Mouse (Mus musculus) CH12.LX (cell line): Measurements from ENCODE around the gene Tatdn2. TPM values are rescaled to one million over a fixed set of nuclear protein-coding genes. Genes with fewer than 3 reads are reported as not detected.

ENCODE experiments used
- DNase-seq: peaks from one replicate; pipeline ENCODE4 v3.0.0-alpha.2; 2013; ENCODE audit errors: extremely low read depth
- H3K27ac ChIP-seq: 2 replicates; pipeline ENCODE4 v1.5.1; 2012; ENCODE audit warnings: low read depth, mild to moderate bottlenecking, control low read depth, moderate library complexity; ENCODE audit not compliant: insufficient read depth
- H3K27me3 ChIP-seq: replicated peaks from 2 replicates; pipeline ENCODE3; 2012; ENCODE audit warnings: inconsistent platforms
- H3K36me3 ChIP-seq, 2 experiments: replicated peaks in 1 of 2; 2 replicates each; pipeline versions ENCODE3 to v1.6.1; 2012; ENCODE audit warnings: inconsistent platforms in 1 of 2, low read length in 1 of 2, mild to moderate bottlenecking in 1 of 2, mixed read lengths in 1 of 2, moderate library complexity in 1 of 2; ENCODE audit not compliant: control insufficient read depth in 1 of 2, insufficient read depth in 1 of 2
- H3K4me1 ChIP-seq, 2 experiments: 2 replicates each; pipeline ENCODE4 v1.6.1; 2012; ENCODE audit warnings: inconsistent platforms in 1 of 2, moderate library complexity in 1 of 2; ENCODE audit not compliant: insufficient read depth in 2 of 2, control insufficient read depth in 1 of 2
- H3K4me2 ChIP-seq: 2 replicates; pipeline ENCODE4 v1.6.1; 2012; ENCODE audit warnings: low read depth, mild to moderate bottlenecking, control low read depth; ENCODE audit not compliant: poor library complexity, insufficient read depth, severe bottlenecking
- H3K4me3 ChIP-seq, 3 experiments: fragments of 150-350 bp in 1 of 3; sonication (generic) in 1 of 3; replicated peaks in 1 of 3; 2 replicates each; pipeline versions ENCODE3 to v1.5.1; 2011 to 2012; ENCODE audit warnings: low read depth in 2 of 3, low read length in 2 of 3, mild to moderate bottlenecking in 2 of 3, moderate library complexity in 2 of 3, control low read depth in 1 of 3, improper control_type of control experiment in 1 of 3, inconsistent platforms in 1 of 3, mixed read lengths in 1 of 3; ENCODE audit not compliant: poor library complexity in 1 of 3
- H3K79me2 ChIP-seq: replicated peaks from 2 replicates; pipeline ENCODE4 v1.6.1; 2012; ENCODE audit warnings: mild to moderate bottlenecking, moderate library complexity; ENCODE audit not compliant: control insufficient read depth, poor library complexity, insufficient read depth, severe bottlenecking; ENCODE audit errors: extremely low read depth
- H3K9ac ChIP-seq: 2 replicates; pipeline ENCODE4 v1.6.1; 2012; ENCODE audit warnings: low read depth, mild to moderate bottlenecking, control low read depth, moderate library complexity; ENCODE audit not compliant: insufficient read depth
- H3K9me3 ChIP-seq: replicated peaks from 2 replicates; pipeline ENCODE3; 2012; ENCODE audit warnings: low read length, inconsistent platforms, mixed read lengths
- BHLHE40 ChIP-seq: IDR thresholded peaks from 2 replicates; pipeline ENCODE4 v1.6.1; 2011; ENCODE audit warnings: mild to moderate bottlenecking, low read depth, low read length, improper control_type of control experiment
- CHD1 ChIP-seq: IDR thresholded peaks from 2 replicates; pipeline ENCODE4 v1.6.1; 2012; ENCODE audit warnings: low read depth, low read length, improper control_type of control experiment, inconsistent platforms
- CHD2 ChIP-seq: IDR thresholded peaks from 2 replicates; pipeline ENCODE4 v1.6.1; 2011; ENCODE audit warnings: low read length, improper control_type of control experiment
- CTCF ChIP-seq, 2 experiments: IDR thresholded peaks in 1 of 2; conservative IDR thresholded peaks in 1 of 2; 2 replicates each; pipeline ENCODE4 v1.5.1; 2011 to 2012; ENCODE audit warnings: low read depth in 2 of 2, low read length in 2 of 2, improper control_type of control experiment in 1 of 2, inconsistent platforms in 1 of 2, mild to moderate bottlenecking in 1 of 2, moderate library complexity in 1 of 2
- EP300 ChIP-seq: IDR thresholded peaks from 2 replicates; pipeline ENCODE4 v1.6.1; 2011; ENCODE audit warnings: low read length, improper control_type of control experiment
- ETS1 ChIP-seq: conservative IDR thresholded peaks from 2 replicates; pipeline ENCODE4 v1.6.1; 2012; ENCODE audit warnings: low read depth, mild to moderate bottlenecking, inconsistent platforms, low read length, improper control_type of control experiment, moderate library complexity
- HCFC1 ChIP-seq: IDR thresholded peaks from 2 replicates; pipeline ENCODE4 v1.6.1; 2012; ENCODE audit warnings: low read depth, mild to moderate bottlenecking, inconsistent platforms, low read length, improper control_type of control experiment
- JUN ChIP-seq: IDR thresholded peaks from 2 replicates; pipeline ENCODE4 v1.6.1; 2011; ENCODE audit warnings: low read depth, mild to moderate bottlenecking, low read length, improper control_type of control experiment, moderate library complexity; ENCODE audit not compliant: insufficient read depth
- MAFK ChIP-seq: IDR thresholded peaks from 2 replicates; pipeline ENCODE4 v1.6.1; 2011; ENCODE audit warnings: low read length, improper control_type of control experiment; ENCODE audit not compliant: insufficient replicate concordance
- MYC ChIP-seq: IDR thresholded peaks from 2 replicates; pipeline ENCODE4 v1.6.1; 2011; ENCODE audit warnings: low read depth, mild to moderate bottlenecking, improper control_type of control experiment, low read length
- NRF1 ChIP-seq: IDR thresholded peaks from 2 replicates; pipeline ENCODE4 v1.6.1; 2014; ENCODE audit warnings: low read depth, mild to moderate bottlenecking, inconsistent platforms, low read length, improper control_type of control experiment, moderate library complexity
- PAX5 ChIP-seq: IDR thresholded peaks from 2 replicates; pipeline ENCODE4 v1.6.1; 2012; ENCODE audit warnings: low read length, inconsistent platforms, mixed read lengths
- POLR2AphosphoS2 ChIP-seq: IDR thresholded peaks from 2 replicates; pipeline ENCODE4 v1.6.1; 2011; ENCODE audit warnings: low read depth, low read length, improper control_type of control experiment
- RAD21 ChIP-seq: IDR thresholded peaks from 2 replicates; pipeline ENCODE4 v1.6.1; 2011; ENCODE audit warnings: low read depth, mild to moderate bottlenecking, low read length, improper control_type of control experiment, moderate library complexity
- RCOR1 ChIP-seq: conservative IDR thresholded peaks from 2 replicates; pipeline ENCODE4 v1.6.1; 2012; ENCODE audit warnings: low read depth, mild to moderate bottlenecking, inconsistent platforms, low read length, improper control_type of control experiment
- SIN3A ChIP-seq: IDR thresholded peaks from 2 replicates; pipeline ENCODE4 v1.6.1; 2012; ENCODE audit warnings: low read length, improper control_type of control experiment, inconsistent platforms
- SMC3 ChIP-seq: IDR thresholded peaks from 2 replicates; pipeline ENCODE4 v1.6.1; 2011; ENCODE audit warnings: low read depth, low read length, improper control_type of control experiment
- TBP ChIP-seq: conservative IDR thresholded peaks from 2 replicates; pipeline ENCODE4 v1.6.1; 2011; ENCODE audit warnings: low read depth, low read length, improper control_type of control experiment
- TCF12 ChIP-seq: IDR thresholded peaks from 2 replicates; pipeline ENCODE4 v1.6.1; 2014; ENCODE audit warnings: low read depth, mild to moderate bottlenecking, inconsistent platforms, low read length, improper control_type of control experiment
- USF2 ChIP-seq: conservative IDR thresholded peaks from 2 replicates; pipeline ENCODE4 v1.6.1; 2011; ENCODE audit warnings: low read depth, low read length, improper control_type of control experiment
- dilution Hi-C: fragments of 300-500 bp; cut with MboI; formaldehyde crosslinking; loops from 2 replicates; pipeline ENCODE4 v1.14.3; 2020; ENCODE audit warnings: low sequenced_read_pairs; ENCODE audit not compliant: extremely low pct_unique_long_range_greater_than_20kb, extremely low pct_ligation_motif_present
- in situ Hi-C: fragments of 300-500 bp; cut with MboI; formaldehyde crosslinking; loops from 3 replicates; pipeline ENCODE4 v1.14.3; 2019; ENCODE audit warnings: low sequenced_read_pairs, low pct_ligation_motif_present, low pct_unique_long_range_greater_than_20kb, mixed read lengths
- polyA plus RNA-seq: library from polyadenylated mRNA; unstranded; fragments of >175 nt; gene quantifications from 2 replicates; pipeline ENCODE4 v1.2.1, GENCODE M21; 2012; ENCODE audit warnings: low read depth; ENCODE audit not compliant: insufficient read length
- total RNA-seq, 2 experiments: library from RNA; depleted of rRNA; stranded (reverse); fragments of 300-350 nt in 1 of 2; fragments of >200 nt in 1 of 2; gene quantifications; 2 replicates each; pipeline ENCODE4 v1.2.3; 2012 to 2014

Tatdn2 gene
- total and polyA plus RNA-seq, 3 experiments = 35.1 to 58.0 (median 35.5) TPM

DNA sequence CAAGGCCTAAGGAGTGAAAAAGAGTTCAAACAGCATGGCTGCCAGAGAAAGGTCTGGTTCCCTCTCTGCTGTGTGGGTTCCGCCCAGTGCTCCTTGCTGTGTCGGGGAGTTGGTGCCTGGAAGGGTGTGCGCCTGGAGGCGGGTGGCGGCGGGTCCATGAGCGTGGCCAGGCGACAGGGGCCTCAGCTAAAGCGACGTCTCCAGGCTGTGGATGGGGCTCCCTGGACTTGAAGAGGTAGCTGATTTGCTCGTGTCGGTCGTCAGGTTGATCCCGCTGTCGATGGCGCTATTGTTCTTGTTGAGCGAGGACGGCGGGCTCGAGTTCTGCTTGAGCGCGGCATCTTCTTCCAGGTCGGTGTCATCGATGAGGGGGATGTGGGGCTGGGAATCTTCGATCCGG lies 51.5 kb downstream of the Tatdn2 start:
- TF ChIP-seq MAFK (no peak), POLR2AphosphoS2 (no peak), CTCF (conservative IDR thresholded peaks at IDR 0.05 in 1 of 2, IDR thresholded peaks at IDR 0.05 in 1 of 2; ENCODE audit: low read depth in 2 of 2, low read length in 2 of 2) (no peak), USF2 (no peak), HCFC1 (no peak), PAX5 (no peak), TBP (no peak), CHD2 (no peak), MYC (no peak), JUN (no peak), RAD21 (no peak), NRF1 (no peak), SMC3 (no peak), TCF12 (no peak), CHD1 (no peak), ETS1 (no peak), SIN3A (no peak), BHLHE40 (no peak)
- peaks cover 95% of the 10 kb centered on the region for H3K27me3 ChIP-seq
- no peak overlapping the region for H3K4me3 ChIP-seq
- H3K79me2 ChIP-seq = no peaks in the 10 kb centered on the region
- peaks cover 0 to 3% of the 10 kb centered on the region in 2 experiments; a peak in 2 of 4 replicates for H3K4me1 ChIP-seq
- no peaks in the 10 kb centered on the region for H3K36me3 ChIP-seq
- H3K9ac ChIP-seq = no peak overlapping the region
- in situ Hi-C loops (no loop called here), dilution Hi-C loops (no loop called here)
- no peak overlapping the region for H3K4me2 ChIP-seq
- H3K9me3 ChIP-seq = no peaks in the 10 kb centered on the region
- no peak overlapping the region for H3K27ac ChIP-seq
- DNase-seq = no peak

GRCm38 (mm10) chr6:113749119-113749685 lies 52.4 kb downstream of the Tatdn2 start:
- no peaks in the 10 kb centered on the region for H3K9me3 ChIP-seq
- no peak overlapping the region for H3K4me2 ChIP-seq
- no peaks in the 10 kb centered on the region for H3K79me2 ChIP-seq
- peaks cover 95% of the 10 kb centered on the region for H3K27me3 ChIP-seq
- no peak overlapping the region for H3K27ac ChIP-seq
- no peaks in the 10 kb centered on the region for H3K36me3 ChIP-seq
- no peak overlapping the region for H3K9ac ChIP-seq
- DNase-seq = no peak
- in situ Hi-C loops (no loop called here), dilution Hi-C loops (no loop called here)
- peaks cover 0 to 3% of the 10 kb centered on the region in 2 experiments; a peak in 2 of 4 replicates for H3K4me1 ChIP-seq
- TF ChIP-seq EP300 (no peak), BHLHE40 (no peak), ETS1 (no peak), CHD1 (no peak), POLR2AphosphoS2 (no peak), RCOR1 (no peak), RAD21 (no peak)
- no peak overlapping the region for H3K4me3 ChIP-seq

Other genes starting within 250 kb of the Tatdn2 start
- 0.13 TPM in 1 of 2 replicates, not detected in the other for gene Il17re, start 238.6 kb upstream of the Tatdn2 start, total RNA-seq (2012; rRNA removed)
- gene Il17re, start 238.6 kb upstream of the Tatdn2 start, total RNA-seq (2014; rRNA removed) = not detected in 2 replicates
- 0.13 TPM in 1 of 2 replicates, not detected in the other for gene Il17re, start 238.6 kb upstream of the Tatdn2 start, polyA plus RNA-seq
- not detected in 2 replicates for gene Il17rc, start 225.6 kb upstream of the Tatdn2 start, total RNA-seq (2012; rRNA removed)
- gene Il17rc, start 225.6 kb upstream of the Tatdn2 start, total RNA-seq (2014; rRNA removed) = not detected in 2 replicates
- gene Il17rc, start 225.6 kb upstream of the Tatdn2 start, polyA plus RNA-seq = not detected in 2 replicates
- 4.3 and 6.2 TPM in 2 replicates for gene Creld1, start 213.8 kb upstream of the Tatdn2 start, total RNA-seq (2012; rRNA removed)
- gene Creld1, start 213.8 kb upstream of the Tatdn2 start, total RNA-seq (2014; rRNA removed) = 3.3 and 3.4 TPM in 2 replicates
- gene Creld1, start 213.8 kb upstream of the Tatdn2 start, polyA plus RNA-seq = 12.9 and 14.3 TPM in 2 replicates
- not detected in 2 replicates for gene Prrt3, start 195.1 kb upstream of the Tatdn2 start, total RNA-seq (2012; rRNA removed)
- not detected in 2 replicates for gene Prrt3, start 195.1 kb upstream of the Tatdn2 start, total RNA-seq (2014; rRNA removed)
- not detected in 2 replicates for gene Prrt3, start 195.1 kb upstream of the Tatdn2 start, polyA plus RNA-seq
- 52.7 and 62.2 TPM in 2 replicates for gene Emc3, start 165.4 kb upstream of the Tatdn2 start, total RNA-seq (2012; rRNA removed)
- 87.5 and 90.9 TPM in 2 replicates for gene Emc3, start 165.4 kb upstream of the Tatdn2 start, total RNA-seq (2014; rRNA removed)
- 64.6 and 64.9 TPM in 2 replicates for gene Emc3, start 165.4 kb upstream of the Tatdn2 start, polyA plus RNA-seq
- gene Fancd2, start 165.4 kb upstream of the Tatdn2 start, total RNA-seq (2012; rRNA removed) = 25.5 and 26.3 TPM in 2 replicates
- gene Fancd2, start 165.4 kb upstream of the Tatdn2 start, total RNA-seq (2014; rRNA removed) = 32.7 and 37.3 TPM in 2 replicates
- 27.2 and 30.2 TPM in 2 replicates for gene Fancd2, start 165.4 kb upstream of the Tatdn2 start, polyA plus RNA-seq
- gene Fancd2os, start 96.3 kb upstream of the Tatdn2 start, total RNA-seq (2012; rRNA removed) = not detected in 2 replicates
- not detected in 2 replicates for gene Fancd2os, start 96.3 kb upstream of the Tatdn2 start, total RNA-seq (2014; rRNA removed)
- gene Fancd2os, start 96.3 kb upstream of the Tatdn2 start, polyA plus RNA-seq = 0.31 and 0.45 TPM in 2 replicates
- 112 and 122 TPM in 2 replicates for gene Brk1, start 92.3 kb upstream of the Tatdn2 start, total RNA-seq (2012; rRNA removed)
- gene Brk1, start 92.3 kb upstream of the Tatdn2 start, total RNA-seq (2014; rRNA removed) = 224 and 245 TPM in 2 replicates
- 142 and 145 TPM in 2 replicates for gene Brk1, start 92.3 kb upstream of the Tatdn2 start, polyA plus RNA-seq
- gene Vhl, start 73.1 kb upstream of the Tatdn2 start, total RNA-seq (2012; rRNA removed) = 14.2 and 17.6 TPM in 2 replicates
- 32.6 and 36.6 TPM in 2 replicates for gene Vhl, start 73.1 kb upstream of the Tatdn2 start, total RNA-seq (2014; rRNA removed)
- 19.2 and 23.1 TPM in 2 replicates for gene Vhl, start 73.1 kb upstream of the Tatdn2 start, polyA plus RNA-seq
- gene Irak2, start 58.6 kb upstream of the Tatdn2 start, total RNA-seq (2012; rRNA removed) = 31.6 and 39.5 TPM in 2 replicates
- gene Irak2, start 58.6 kb upstream of the Tatdn2 start, total RNA-seq (2014; rRNA removed) = 26.9 and 30.0 TPM in 2 replicates
- 32.5 and 38.6 TPM in 2 replicates for gene Irak2, start 58.6 kb upstream of the Tatdn2 start, polyA plus RNA-seq
- gene Ghrl, start 22.8 kb downstream of the Tatdn2 start, total RNA-seq (2012; rRNA removed) = not detected in 2 replicates
- not detected in 2 replicates for gene Ghrl, start 22.8 kb downstream of the Tatdn2 start, total RNA-seq (2014; rRNA removed)
- 1.1 and 2.6 TPM in 2 replicates for gene Ghrl, start 22.8 kb downstream of the Tatdn2 start, polyA plus RNA-seq
- 209 and 244 TPM in 2 replicates for gene Sec13, start 43.7 kb downstream of the Tatdn2 start, total RNA-seq (2012; rRNA removed)
- 257 and 267 TPM in 2 replicates for gene Sec13, start 43.7 kb downstream of the Tatdn2 start, total RNA-seq (2014; rRNA removed)
- 145 and 156 TPM in 2 replicates for gene Sec13, start 43.7 kb downstream of the Tatdn2 start, polyA plus RNA-seq